Mouse (Mus musculus) limb, embryonic 15.5 days (tissue): ENCODE results near the gene Chmp1a. TPM values are rescaled to one million over a fixed set of nuclear protein-coding genes. Genes with fewer than 3 reads are reported as not detected.
"Not testable (repeated sequence)": the region's sequence is repeated elsewhere in the genome, so short reads cannot be mapped to it uniquely, and the experiment has no call there.

ENCODE experiments used
- ATAC-seq: fragments of 200-750 bp; cut with Nextera tagmentation; 2 replicates; pipeline ENCODE4 v1.8.0; 2017; ENCODE audit warnings: low read depth, moderate TSS enrichment; ENCODE audit not compliant: insufficient number of reproducible peaks, low FRiP score, low TSS enrichment
- H3K27ac ChIP-seq: fragments of 300-500 bp; sonication (generic); 2 replicates; pipeline ENCODE4 v1.5.1; 2015; ENCODE audit warnings: moderate library complexity, mild to moderate bottlenecking, inconsistent platforms
- H3K27me3 ChIP-seq: fragments of 300-500 bp; sonication (generic); 2 replicates; pipeline ENCODE4 v1.6.1; 2015; ENCODE audit warnings: inconsistent platforms
- H3K36me3 ChIP-seq: fragments of 300-500 bp; sonication (generic); 2 replicates; pipeline ENCODE4 v1.6.1; 2015; ENCODE audit warnings: inconsistent platforms
- H3K4me1 ChIP-seq: fragments of 300-500 bp; sonication (generic); 2 replicates; pipeline ENCODE4 v1.6.1; 2015; ENCODE audit warnings: inconsistent platforms
- H3K4me2 ChIP-seq: fragments of 300-500 bp; sonication (generic); 2 replicates; pipeline ENCODE4 v1.6.1; 2015; ENCODE audit warnings: mild to moderate bottlenecking, inconsistent platforms
- H3K4me3 ChIP-seq: fragments of 300-500 bp; sonication (generic); 2 replicates; pipeline ENCODE4 v1.5.1; 2015; ENCODE audit warnings: mild to moderate bottlenecking, inconsistent platforms
- H3K9ac ChIP-seq: fragments of 300-500 bp; sonication (generic); 2 replicates; pipeline ENCODE4 v1.6.1; 2015; ENCODE audit warnings: inconsistent platforms
- H3K9me3 ChIP-seq: fragments of 300-500 bp; sonication (generic); 2 replicates; pipeline ENCODE4 v1.6.1; 2016; ENCODE audit warnings: inconsistent platforms
- WGBS: fragments of 180-500 bp; shearing (Covaris S2); methylation state at CpG from one replicate; pipeline ENCODE4 v1.1.7; 2015; 5-methylcytosine and 5-hydroxymethylcytosine counted together
- polyA plus RNA-seq: library from polyadenylated mRNA; unstranded; fragments of >200 nt; fragmentation: Nextera tagmentation; extraction: Ambion mirVana; gene quantifications from 2 replicates; pipeline ENCODE4 v1.2.1, GENCODE M21; 2015

Gene Chmp1a
- 166 and 176 TPM in 2 replicates for polyA plus RNA-seq

- Histone ChIP-seq H3K4me2 (peak within 1 kb of the TSS; percentile 86), H3K4me1 (peaks cover 24% of the 10 kb centered on the region), H3K4me3 (peak within 1 kb of the TSS; percentile 98), H3K9me3 (no peaks in the 10 kb centered on the region), H3K9ac (peak within 1 kb of the TSS; percentile 97), H3K36me3 (peaks cover 31% of the 10 kb centered on the region), H3K27me3 (no peaks in the 10 kb centered on the region), H3K27ac (peak within 1 kb of the TSS; percentile 51)
- ATAC-seq, result peak; percentile 89
- 2% methylated on average over 63 of the region's 76 CpGs for WGBS
Observed at GRCm38 (mm10) chr8:123212321-123213117, at the start of gene Chmp1a, which contains the start of gene Spata33. Chmp1a (minus strand) TSS chr8:123212763. Spata33 (plus strand) TSS chr8:123212832.

DNA sequence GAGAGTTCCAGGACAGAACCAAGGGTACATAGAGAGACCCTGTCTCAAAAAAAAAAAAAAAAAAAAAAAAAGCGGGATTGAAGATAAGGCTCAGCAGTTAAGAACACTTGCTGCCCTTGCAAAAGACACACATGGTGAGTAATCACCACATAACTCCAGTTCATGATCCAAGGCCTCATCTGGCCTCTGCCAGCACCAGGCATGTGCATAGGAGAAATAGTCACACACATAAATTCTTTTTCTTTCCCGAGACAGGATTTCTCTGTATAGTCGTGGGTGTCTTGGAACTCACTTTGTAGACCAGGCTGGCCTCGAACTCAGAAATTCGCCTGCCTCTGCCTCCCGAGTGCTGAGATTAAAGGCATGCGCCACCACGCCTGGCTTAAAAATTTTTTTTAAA is 45.0 kb upstream of the Chmp1a start:
- not testable (repeated sequence) for H3K4me2 ChIP-seq, H3K27ac ChIP-seq, H3K9me3 ChIP-seq, H3K27me3 ChIP-seq, ATAC-seq, H3K4me3 ChIP-seq, H3K9ac ChIP-seq
- 88% methylated on average over 8 of the region's 8 CpGs for WGBS
- peaks cover 28% of the 10 kb centered on the region for H3K4me1 ChIP-seq
- H3K36me3 ChIP-seq, result peaks cover 61% of the 10 kb centered on the region

- no peak for ATAC-seq
- H3K36me3 ChIP-seq, result peaks cover 61% of the 10 kb centered on the region
Observed at GRCm38 (mm10) chr8:123257114-123257513, 44.6 kb upstream of the Chmp1a start.

DNA sequence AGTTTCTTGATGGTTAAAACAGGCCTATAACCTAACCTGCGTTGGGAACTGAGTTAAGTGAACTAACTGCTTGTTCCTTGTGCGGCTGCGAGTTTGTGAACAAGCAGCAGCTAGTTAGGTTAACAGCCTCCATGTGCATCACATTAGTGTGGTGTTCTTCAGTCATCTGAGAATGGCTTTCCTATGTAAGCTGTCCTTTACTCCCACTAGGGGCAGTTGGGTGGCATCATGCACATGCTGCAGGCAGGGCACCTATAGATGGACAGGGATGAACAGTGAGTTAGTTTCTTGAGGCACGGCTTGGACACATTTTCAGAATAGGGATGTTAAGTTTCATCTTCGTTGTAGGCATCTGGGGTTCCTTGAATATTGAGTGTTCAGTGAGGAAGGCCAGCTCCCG is 42.6 kb upstream of the Chmp1a start:
- Histone ChIP-seq H3K4me3 (peak overlapping the region; percentile 94), H3K9ac (peak overlapping the region; percentile 98; the same call in 1 of the 2 replicates), H3K9me3 (no peaks in the 10 kb centered on the region), H3K27ac (no peak overlapping the region), H3K4me2 (peak overlapping the region; percentile 92), H3K36me3 (peaks cover 67% of the 10 kb centered on the region), H3K27me3 (no peaks in the 10 kb centered on the region), H3K4me1 (peaks cover 35% of the 10 kb centered on the region)
- 57% methylated on average over 6 of the region's 6 CpGs for WGBS
- no peak for ATAC-seq

More at GRCm38 (mm10) chr8:123257114-123257513, 44.6 kb upstream of the Chmp1a start:
- Histone ChIP-seq H3K9me3 (no peaks in the 10 kb centered on the region), H3K4me2 (no peak overlapping the region), H3K9ac (no peak overlapping the region), H3K27me3 (no peaks in the 10 kb centered on the region), H3K4me3 (no peak overlapping the region), H3K27ac (no peak overlapping the region), H3K4me1 (peaks cover 31% of the 10 kb centered on the region)
- 77% methylated on average over 3 of the region's 3 CpGs for WGBS

DNA sequence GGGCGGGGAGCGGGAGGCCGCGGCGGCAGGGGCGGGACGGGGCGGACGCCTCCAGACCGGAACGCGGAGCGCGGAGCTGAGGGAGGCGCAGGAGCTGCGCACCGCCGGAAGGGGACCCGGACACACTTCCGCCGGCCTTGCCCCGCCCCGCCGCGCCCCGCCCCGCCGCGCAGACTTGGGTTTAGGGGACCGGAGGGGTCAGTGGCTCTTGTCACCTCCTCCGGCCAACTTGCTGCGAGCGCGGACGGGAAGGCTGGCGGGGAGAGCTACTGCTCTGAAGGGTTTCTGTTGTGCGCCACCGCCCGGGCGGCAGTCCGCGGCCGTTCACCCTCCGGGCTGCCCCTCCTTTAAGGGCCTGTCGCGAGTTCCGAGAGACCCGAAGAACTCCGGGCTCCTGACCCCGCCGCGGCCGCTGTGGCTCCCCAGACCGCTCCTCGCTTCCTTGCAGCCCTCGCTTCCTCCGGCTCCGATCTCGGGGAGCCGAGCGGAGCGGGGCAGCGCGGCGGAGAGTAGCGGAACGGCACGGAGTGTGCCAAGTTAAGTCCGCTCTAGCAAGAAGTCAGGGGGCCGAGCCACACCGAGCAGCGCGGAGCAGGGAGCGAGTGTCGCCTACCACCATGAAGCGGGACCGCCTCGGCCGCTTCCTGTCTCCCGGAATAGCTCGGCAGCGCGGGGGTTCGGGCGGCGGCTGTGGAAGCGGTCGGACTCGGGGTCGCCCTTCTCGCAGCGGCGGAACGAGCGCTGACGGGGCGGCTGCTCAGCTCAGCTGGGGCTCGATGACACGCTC is 41.7 kb upstream of the Chmp1a start, which contains the start of the genes Zfp276 and Vps9d1:
Zfp276 (plus strand) TSS at position 97 of the 787 bp plus-strand sequence.
Vps9d1 (minus strand) TSS at position 250 of the 787 bp plus-strand sequence.
- ATAC-seq, result peak; percentile 91
- Histone ChIP-seq H3K9me3 (no peaks in the 10 kb centered on the region), H3K4me3 (peak within 1 kb of the TSS; percentile 94), H3K4me1 (peaks cover 35% of the 10 kb centered on the region), H3K27me3 (no peaks in the 10 kb centered on the region), H3K4me2 (peak within 1 kb of the TSS; percentile 92), H3K9ac (peak within 1 kb of the TSS; percentile 98), H3K27ac (peak within 1 kb of the TSS; percentile 90), H3K36me3 (peaks cover 64% of the 10 kb centered on the region)
- WGBS, result under 1% methylated on average over 75 of the region's 99 CpGs

DNA sequence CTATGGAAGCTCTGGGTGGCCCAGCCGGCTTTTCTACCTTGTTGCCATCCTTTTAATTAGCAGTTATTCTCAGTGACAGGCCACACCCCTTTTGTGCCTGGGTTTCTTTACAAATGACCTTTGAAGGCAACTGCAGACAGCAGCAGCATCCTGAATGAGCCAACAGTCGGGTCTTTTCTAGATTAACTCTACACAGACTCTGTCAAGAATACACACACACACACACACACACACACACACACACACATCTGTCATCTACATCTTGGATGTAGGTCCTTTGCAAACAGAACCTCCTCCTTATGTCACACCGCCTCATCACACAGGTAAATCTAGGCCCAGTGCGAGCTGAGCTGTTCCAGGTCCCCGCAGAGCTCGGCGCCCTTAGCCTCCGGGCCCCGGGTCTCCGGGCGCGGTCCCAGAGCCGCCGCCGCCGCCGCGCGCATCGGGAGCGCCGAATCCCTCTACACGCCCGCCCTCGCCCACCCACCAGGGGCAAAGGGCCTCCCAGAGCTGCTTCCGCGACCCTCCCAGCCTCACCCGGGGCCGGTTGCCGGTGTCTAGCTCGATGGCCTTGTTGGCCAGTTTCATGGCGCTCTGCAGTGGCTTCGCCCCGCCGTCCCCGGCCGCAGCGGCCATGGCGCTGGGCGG is 41.0 kb upstream of the Chmp1a start:
- ATAC-seq, result peak; percentile 28; the same call in 1 of the 2 replicates

GRCm38 (mm10) chr8:123252925-123253324 is 40.4 kb upstream of the Chmp1a start:
- 41% methylated on average over 4 of the region's 4 CpGs for whole genome bisulfite sequencing
- Histone ChIP-seq H3K27me3 (no peaks in the 10 kb centered on the region), H3K4me1 (peaks cover 35% of the 10 kb centered on the region), H3K9me3 (no peaks in the 10 kb centered on the region), H3K27ac (peak overlapping the region; percentile 90), H3K9ac (peak overlapping the region; percentile 98; the same call in 1 of the 2 replicates), H3K36me3 (peaks cover 64% of the 10 kb centered on the region), H3K4me3 (peak overlapping the region; percentile 94), H3K4me2 (peak overlapping the region; percentile 92)
- ATAC-seq, result no peak

More for the DNA sequence above, 41.0 kb upstream of the Chmp1a start:
- H3K9ac ChIP-seq, result peak overlapping the region; percentile 98
- peak overlapping the region; percentile 92 for H3K4me2 ChIP-seq
- peak overlapping the region; percentile 90 for H3K27ac ChIP-seq
- H3K4me1 ChIP-seq, result peaks cover 35% of the 10 kb centered on the region
- WGBS, result under 1% methylated on average over 40 of the region's 40 CpGs
- peak overlapping the region; percentile 94 for H3K4me3 ChIP-seq
- H3K9me3 ChIP-seq, result no peaks in the 10 kb centered on the region
- peaks cover 64% of the 10 kb centered on the region for H3K36me3 ChIP-seq
- no peaks in the 10 kb centered on the region for H3K27me3 ChIP-seq

- 96% methylated on average over 5 of the region's 5 CpGs for WGBS
Observed at GRCm38 (mm10) chr8:123250940-123251339, 38.4 kb upstream of the Chmp1a start.

DNA sequence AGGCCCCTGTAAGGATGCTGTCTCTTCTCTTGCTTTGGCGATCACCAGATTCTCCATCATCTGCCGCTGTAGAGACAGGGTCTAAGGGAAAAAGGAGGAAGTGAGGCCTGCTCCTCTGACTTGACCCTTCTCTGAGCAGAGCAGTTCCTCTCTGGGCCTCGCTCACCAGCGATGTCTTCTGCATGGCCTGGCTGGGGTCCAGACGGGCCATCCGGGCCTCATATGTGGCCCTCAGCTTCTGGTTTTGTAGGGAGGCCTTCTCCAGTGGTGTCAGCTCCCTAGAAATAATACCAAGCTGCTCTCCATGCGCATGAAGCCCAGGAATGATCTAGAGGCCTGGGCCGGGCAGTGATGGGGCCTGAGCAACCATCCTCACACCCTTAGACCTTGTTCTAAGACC is 36.0 kb upstream of the Chmp1a start:
- H3K36me3 ChIP-seq, result peaks cover 85% of the 10 kb centered on the region
- no peak overlapping the region for H3K4me2 ChIP-seq
- no peaks in the 10 kb centered on the region for H3K27me3 ChIP-seq
- 88% methylated on average over 8 of the region's 8 CpGs for WGBS
- no peak overlapping the region for H3K27ac ChIP-seq
- no peak overlapping the region for H3K4me3 ChIP-seq
- peaks cover 15% of the 10 kb centered on the region for H3K4me1 ChIP-seq
- H3K9me3 ChIP-seq, result no peaks in the 10 kb centered on the region
- no peak for ATAC-seq
- H3K9ac ChIP-seq, result no peak overlapping the region

More at GRCm38 (mm10) chr8:123250940-123251339, 38.4 kb upstream of the Chmp1a start:
- H3K27me3 ChIP-seq, result no peaks in the 10 kb centered on the region
- H3K9ac ChIP-seq, result no peak overlapping the region
- no peak overlapping the region for H3K4me2 ChIP-seq
- peaks cover 29% of the 10 kb centered on the region for H3K4me1 ChIP-seq
- H3K4me3 ChIP-seq, result no peak overlapping the region
- H3K9me3 ChIP-seq, result no peaks in the 10 kb centered on the region
- ATAC-seq, result no peak
- peaks cover 64% of the 10 kb centered on the region for H3K36me3 ChIP-seq
- H3K27ac ChIP-seq, result no peak overlapping the region

- 98% methylated on average over 6 of the region's 6 CpGs for WGBS
- ATAC-seq, result no peak
- Histone ChIP-seq H3K9ac (no peak overlapping the region), H3K9me3 (no peaks in the 10 kb centered on the region), H3K4me1 (peaks cover 8% of the 10 kb centered on the region), H3K27ac (no peak overlapping the region), H3K4me2 (no peak overlapping the region), H3K36me3 (peaks cover 93% of the 10 kb centered on the region), H3K4me3 (no peak overlapping the region), H3K27me3 (no peaks in the 10 kb centered on the region)
Observed at GRCm38 (mm10) chr8:123247748-123248147, 35.2 kb upstream of the Chmp1a start.

GRCm38 (mm10) chr8:123245543-123245942 is 33.0 kb upstream of the Chmp1a start:
- Histone ChIP-seq H3K4me2 (no peak overlapping the region), H3K27me3 (no peaks in the 10 kb centered on the region), H3K27ac (no peak overlapping the region), H3K4me1 (no peaks in the 10 kb centered on the region), H3K9ac (no peak overlapping the region), H3K36me3 (peaks cover 89% of the 10 kb centered on the region), H3K9me3 (no peaks in the 10 kb centered on the region), H3K4me3 (no peak overlapping the region)
- ATAC-seq, result no peak
- WGBS, result 89% methylated on average over 12 of the region's 12 CpGs
